Mouse (Mus musculus) neural tube, embryonic 12.5 days (tissue): Measurements from ENCODE around the gene Fgf14. TPM values are rescaled to one million over a fixed set of nuclear protein-coding genes. Genes with fewer than 3 reads are reported as not detected.

Experiments
- ATAC-seq: fragments of 200-750 bp; cut with Nextera tagmentation; 2 replicates; pipeline ENCODE4 v1.8.0; 2017; ENCODE audit warnings: low read depth, mild to moderate bottlenecking, moderate TSS enrichment, moderate library complexity; ENCODE audit not compliant: low FRiP score
- H3K27ac ChIP-seq: fragments of 300-500 bp; sonication (generic); 2 replicates; pipeline ENCODE4 v1.5.1; 2016
- H3K27me3 ChIP-seq: fragments of 300-500 bp; sonication (generic); replicated peaks from 2 replicates; pipeline ENCODE4 v1.6.1; 2016; ENCODE audit warnings: mild to moderate bottlenecking
- H3K36me3 ChIP-seq: fragments of 300-500 bp; sonication (generic); 2 replicates; pipeline ENCODE4 v1.6.1; 2016; ENCODE audit warnings: mild to moderate bottlenecking
- H3K4me1 ChIP-seq: fragments of 300-500 bp; sonication (generic); 2 replicates; pipeline ENCODE4 v1.6.1; 2016
- H3K4me2 ChIP-seq: fragments of 300-500 bp; sonication (generic); replicated peaks from 2 replicates; pipeline ENCODE4 v1.6.1; 2016; ENCODE audit warnings: mild to moderate bottlenecking
- H3K4me3 ChIP-seq: fragments of 300-500 bp; sonication (generic); 2 replicates; pipeline ENCODE4 v1.5.1; 2016
- H3K9ac ChIP-seq: fragments of 300-500 bp; sonication (generic); 2 replicates; pipeline ENCODE4 v1.6.1; 2016; ENCODE audit warnings: mild to moderate bottlenecking
- H3K9me3 ChIP-seq: fragments of 300-500 bp; sonication (generic); 2 replicates; pipeline ENCODE4 v1.6.1; 2016; ENCODE audit warnings: mild to moderate bottlenecking
- WGBS: fragments of 180-500 bp; shearing (Covaris S2); methylation state at CpG from one replicate; pipeline ENCODE4 v1.1.7; 2016; 5-methylcytosine and 5-hydroxymethylcytosine counted together
- polyA plus RNA-seq: library from polyadenylated mRNA; unstranded; fragments of >200 nt; fragmentation: Nextera tagmentation; extraction: Ambion mirVana; gene quantifications from 2 replicates; pipeline ENCODE4 v1.2.1, GENCODE M21; 2016

Gene Fgf14
- 9.3 and 9.5 TPM in 2 replicates for polyA plus RNA-seq

GRCm38 (mm10) chr14:124676506-124677177 lies at the start of gene Fgf14:
Fgf14 (minus strand) TSS chr14:124677127.
- no peak for ATAC-seq

DNA sequence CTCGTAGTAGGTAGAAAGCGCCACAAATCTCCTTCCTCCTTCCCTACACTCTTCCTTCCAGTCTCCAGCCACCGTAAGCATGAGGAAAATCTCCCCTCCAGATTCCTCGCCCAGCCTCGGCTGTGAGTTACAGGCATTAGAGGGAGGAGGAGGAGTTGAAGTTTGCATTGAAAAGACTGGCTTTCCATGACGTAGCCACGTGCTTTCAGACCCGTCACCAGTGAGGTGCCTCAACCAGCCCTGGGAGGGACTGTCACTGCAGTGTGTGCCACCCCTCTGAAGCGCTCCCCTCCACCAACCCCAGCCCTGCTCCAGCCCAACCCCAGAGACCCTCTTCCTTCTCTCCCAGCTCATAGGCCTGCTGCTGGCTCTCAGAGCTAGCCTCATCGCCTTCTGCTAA lies 452 bp upstream of the Fgf14 start:
- Histone ChIP-seq H3K27ac (no peak overlapping the region), H3K4me2 (peak overlapping the region; percentile 88), H3K9ac (peak overlapping the region; percentile 45; the same call in 1 of the 2 replicates), H3K9me3 (no peaks in the 10 kb centered on the region), H3K4me3 (peak overlapping the region; percentile 45), H3K36me3 (no peaks in the 10 kb centered on the region), H3K27me3 (0 out of 2 replicates have a peak, but pooled peaks cover 3% of the 10 kb centered on the region), H3K4me1 (peaks cover 16% of the 10 kb centered on the region)
- 2% methylated on average over 10 of the region's 10 CpGs for WGBS
- ATAC-seq, result peak; percentile 92

More at GRCm38 (mm10) chr14:124676506-124677177, at the start of gene Fgf14:
- Histone ChIP-seq H3K27me3 (0 out of 2 replicates have a peak, but pooled peaks cover 3% of the 10 kb centered on the region), H3K4me1 (peaks cover 16% of the 10 kb centered on the region), H3K36me3 (no peaks in the 10 kb centered on the region), H3K9me3 (no peaks in the 10 kb centered on the region), H3K27ac (no peak within 1 kb of the TSS), H3K4me2 (peak within 1 kb of the TSS; percentile 88), H3K9ac (peak within 1 kb of the TSS; percentile 45), H3K4me3 (peak within 1 kb of the TSS; percentile 45)
- 4% methylated on average over 12 of the region's 12 CpGs for WGBS

- WGBS, result 7% methylated on average over 23 of the region's 23 CpGs
- H3K4me2 ChIP-seq, result peak overlapping the region; percentile 88
- H3K27me3 ChIP-seq, result 0 out of 2 replicates have a peak, but pooled peaks cover 3% of the 10 kb centered on the region
- no peaks in the 10 kb centered on the region for H3K36me3 ChIP-seq
- H3K9me3 ChIP-seq, result no peaks in the 10 kb centered on the region
- peak overlapping the region; percentile 45 for H3K4me3 ChIP-seq
- no peak overlapping the region for H3K27ac ChIP-seq
- ATAC-seq, result peak; percentile 59
- peak overlapping the region; percentile 45 for H3K9ac ChIP-seq
- peaks cover 16% of the 10 kb centered on the region for H3K4me1 ChIP-seq
Measured at GRCm38 (mm10) chr14:124675654-124676505, 1.0 kb downstream of the Fgf14 start.

- ATAC-seq, result peak; percentile 56
- peak overlapping the region; percentile 45; the same call in 1 of the 2 replicates for H3K9ac ChIP-seq
- no peaks in the 10 kb centered on the region for H3K9me3 ChIP-seq
- no peak overlapping the region for H3K27ac ChIP-seq
- 0 out of 2 replicates have a peak, but pooled peaks cover 3% of the 10 kb centered on the region for H3K27me3 ChIP-seq
- 2% methylated on average over 21 of the region's 21 CpGs for WGBS
- H3K4me1 ChIP-seq, result peaks cover 16% of the 10 kb centered on the region
- no peaks in the 10 kb centered on the region for H3K36me3 ChIP-seq
- peak overlapping the region; percentile 45 for H3K4me3 ChIP-seq
- peak overlapping the region; percentile 88 for H3K4me2 ChIP-seq
Measured at GRCm38 (mm10) chr14:124675142-124675653, 1.7 kb downstream of the Fgf14 start.

DNA sequence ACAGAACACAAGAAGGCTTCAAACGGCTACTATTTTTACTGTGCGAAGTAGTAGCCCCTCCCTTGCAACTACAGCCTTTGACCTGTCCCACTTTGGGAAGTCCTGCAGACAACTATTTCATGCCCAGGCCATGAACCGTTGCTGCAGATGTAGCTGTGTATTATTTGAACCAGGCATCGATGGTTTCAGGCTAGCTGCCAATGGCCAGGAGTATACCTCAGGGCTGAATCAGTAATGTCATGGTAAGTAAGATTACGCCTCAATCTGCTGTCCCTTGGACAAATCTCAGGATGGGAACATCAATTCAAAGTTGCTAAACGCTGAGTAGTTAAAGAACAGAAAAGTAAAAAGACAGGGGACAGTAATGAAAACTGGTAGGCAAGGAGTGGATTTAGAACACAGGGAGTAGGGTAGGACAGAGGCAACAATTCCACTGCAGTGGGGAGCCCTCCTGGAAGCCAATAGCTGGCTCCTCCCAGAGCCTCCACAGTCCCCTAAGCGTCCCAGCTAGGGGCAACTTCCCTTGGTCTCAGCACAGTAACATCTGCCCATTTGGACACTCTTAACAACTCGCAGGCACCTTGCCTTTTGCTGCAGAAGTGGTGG lies 2.3 kb downstream of the Fgf14 start:
- Histone ChIP-seq H3K4me1 (peaks cover 22% of the 10 kb centered on the region), H3K9ac (peak overlapping the region; percentile 45; the same call in 1 of the 2 replicates), H3K27ac (no peak overlapping the region), H3K4me3 (peak overlapping the region; percentile 45), H3K27me3 (0 out of 2 replicates have a peak, but pooled peaks cover 3% of the 10 kb centered on the region), H3K36me3 (no peaks in the 10 kb centered on the region), H3K9me3 (no peaks in the 10 kb centered on the region), H3K4me2 (peak overlapping the region; percentile 88)
- 18% methylated on average over 8 of the region's 8 CpGs for WGBS
- peak; percentile 24 for ATAC-seq

DNA sequence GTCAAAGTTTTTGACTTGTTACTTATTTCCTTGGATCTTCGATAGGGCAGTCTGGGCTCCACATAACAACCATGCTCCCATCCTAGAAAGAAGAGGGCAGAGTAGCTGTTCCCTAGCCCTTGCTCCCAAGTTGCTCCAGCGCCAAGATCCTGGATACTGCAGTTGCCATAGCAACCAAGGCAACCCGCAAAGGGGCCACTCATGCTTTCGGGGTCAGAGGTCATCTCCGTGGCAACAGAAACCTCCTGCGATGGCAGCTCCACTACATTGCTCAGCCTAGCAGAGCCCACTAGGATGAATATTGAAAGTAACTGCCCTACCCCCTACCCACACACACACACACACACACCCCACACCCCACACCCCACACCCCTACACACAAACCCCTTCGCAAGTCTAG lies 7.2 kb downstream of the Fgf14 start:
- Histone ChIP-seq H3K9ac (no peak overlapping the region), H3K4me2 (peak overlapping the region; percentile 38), H3K27ac (no peak overlapping the region), H3K36me3 (no peaks in the 10 kb centered on the region), H3K9me3 (no peaks in the 10 kb centered on the region), H3K4me3 (no peak overlapping the region), H3K27me3 (0 out of 2 replicates have a peak, but pooled peaks cover 3% of the 10 kb centered on the region), H3K4me1 (peaks cover 12% of the 10 kb centered on the region)
- WGBS, result 7% methylated on average over 7 of the region's 7 CpGs
- ATAC-seq, result peak; percentile 96

GRCm38 (mm10) chr14:124642822-124643221 lies 34.1 kb downstream of the Fgf14 start:
- H3K4me3 ChIP-seq, result no peak overlapping the region
- 82% methylated on average over 3 of the region's 3 CpGs for WGBS
- H3K4me1 ChIP-seq, result no peaks in the 10 kb centered on the region

DNA sequence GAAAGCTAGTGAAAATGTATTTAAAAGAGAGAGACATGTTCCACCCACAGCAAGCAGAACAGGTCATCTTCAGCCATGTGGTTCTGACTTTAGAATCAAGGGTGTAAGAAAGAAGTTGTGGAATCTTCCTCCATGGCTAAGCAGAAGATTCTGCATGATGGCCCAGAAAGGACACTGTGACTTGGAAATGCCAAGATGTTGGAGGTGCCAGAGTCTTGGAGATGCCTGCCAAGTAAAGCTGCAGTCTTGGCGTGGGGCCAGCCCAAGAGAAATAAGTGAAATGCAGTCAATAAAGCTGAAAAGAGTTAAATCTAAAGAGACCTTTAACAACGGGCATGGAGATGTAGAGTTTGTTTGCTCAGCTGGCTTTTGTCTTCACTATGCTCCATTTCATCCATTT lies 42.0 kb downstream of the Fgf14 start:
- Histone ChIP-seq H3K4me2 (no peak overlapping the region), H3K4me1 (no peaks in the 10 kb centered on the region), H3K27ac (no peak overlapping the region), H3K9ac (no peak overlapping the region), H3K27me3 (no peaks in the 10 kb centered on the region), H3K9me3 (no peaks in the 10 kb centered on the region), H3K4me3 (no peak overlapping the region), H3K36me3 (no peaks in the 10 kb centered on the region)
- WGBS, result 45% methylated on average over 2 of the region's 2 CpGs
- no peak for ATAC-seq

More at GRCm38 (mm10) chr14:124642822-124643221, 34.1 kb downstream of the Fgf14 start:
- Histone ChIP-seq H3K27me3 (no peaks in the 10 kb centered on the region), H3K4me2 (no peak overlapping the region), H3K27ac (no peak overlapping the region), H3K9ac (no peak overlapping the region), H3K36me3 (no peaks in the 10 kb centered on the region), H3K9me3 (no peaks in the 10 kb centered on the region)
- no peak for ATAC-seq

- Histone ChIP-seq H3K4me1 (no peaks in the 10 kb centered on the region), H3K27me3 (no peaks in the 10 kb centered on the region), H3K36me3 (no peaks in the 10 kb centered on the region), H3K9me3 (0 out of 2 replicates have a peak, but pooled peaks cover 4% of the 10 kb centered on the region), H3K27ac (no peak overlapping the region), H3K4me3 (no peak overlapping the region), H3K9ac (no peak overlapping the region), H3K4me2 (no peak overlapping the region)
- ATAC-seq, result no peak
- 69% methylated on average over 2 of the region's 2 CpGs for WGBS
Measured at GRCm38 (mm10) chr14:124613473-124613872, 63.5 kb downstream of the Fgf14 start.

- WGBS, result 93% methylated on average over 2 of the region's 2 CpGs
Measured at GRCm38 (mm10) chr14:124606036-124606711, 70.8 kb downstream of the Fgf14 start.

GRCm38 (mm10) chr14:124605031-124605743 lies 71.7 kb downstream of the Fgf14 start:
- H3K9ac ChIP-seq, result no peak overlapping the region
- H3K36me3 ChIP-seq, result no peaks in the 10 kb centered on the region

More at GRCm38 (mm10) chr14:124606036-124606711, 70.8 kb downstream of the Fgf14 start:
- no peak overlapping the region for H3K27ac ChIP-seq
- H3K9me3 ChIP-seq, result 0 out of 2 replicates have a peak, but pooled peaks cover 5% of the 10 kb centered on the region
- no peak overlapping the region for H3K9ac ChIP-seq
- no peak overlapping the region for H3K4me2 ChIP-seq
- ATAC-seq, result no peak
- no peaks in the 10 kb centered on the region for H3K27me3 ChIP-seq
- H3K4me3 ChIP-seq, result no peak overlapping the region
- no peaks in the 10 kb centered on the region for H3K4me1 ChIP-seq
- no peaks in the 10 kb centered on the region for H3K36me3 ChIP-seq

More at GRCm38 (mm10) chr14:124605031-124605743, 71.7 kb downstream of the Fgf14 start:
- ATAC-seq, result no peak
- H3K9me3 ChIP-seq, result 0 out of 2 replicates have a peak, but pooled peaks cover 5% of the 10 kb centered on the region
- no peak overlapping the region for H3K27ac ChIP-seq
- no peaks in the 10 kb centered on the region for H3K27me3 ChIP-seq
- 96% methylated on average over 1 of the region's 1 CpGs for WGBS
- H3K4me2 ChIP-seq, result no peak overlapping the region
- no peaks in the 10 kb centered on the region for H3K4me1 ChIP-seq
- no peak overlapping the region for H3K4me3 ChIP-seq
